Comparison of ENCODE assay signal across 30 mouse cellular contexts in genomic region chr6:147699449-147699848, GRCm38 (mm10).
"Had no signal": no experiment of that assay in that cellular context is flagged by ENCODE, and none has a peak within 500 bp of the region (broad histone marks: within the 10 kb centered on the region; RNA-seq: fewer than 3 reads in every experiment).

No protein-coding gene starts in this region.

- H3K4me2 ChIP-seq: limb, embryonic 12.5 days; limb, embryonic 13.5 days; limb, embryonic 15.5 days; liver, embryonic 11.5 days; liver, embryonic 12.5 days; liver, embryonic 13.5 days; liver, embryonic 15.5 days; lung, embryonic 14.5 days; lung, embryonic 15.5 days; midbrain, embryonic 11.5 days; midbrain, embryonic 12.5 days; midbrain, embryonic 13.5 days; midbrain, embryonic 15.5 days had no signal

- H3K9me3 ChIP-seq: limb, embryonic 10.5 days; limb, embryonic 12.5 days; limb, embryonic 13.5 days; limb, embryonic 15.5 days; liver, embryonic 12.5 days; liver, embryonic 13.5 days; liver, embryonic 15.5 days; lung, embryonic 15.5 days; megakaryocyte, embryonic 14.5 days; midbrain, embryonic 10.5 days; midbrain, embryonic 12.5 days; midbrain, embryonic 13.5 days; midbrain, embryonic 15.5 days had no signal

- H3K36me3 ChIP-seq: limb, embryonic 10.5 days; limb, embryonic 12.5 days; limb, embryonic 13.5 days; limb, embryonic 15.5 days; liver, embryonic 12.5 days; liver, embryonic 13.5 days; liver, embryonic 15.5 days; lung, embryonic 15.5 days; midbrain, embryonic 10.5 days; midbrain, embryonic 12.5 days; midbrain, embryonic 13.5 days; midbrain, embryonic 15.5 days had no signal

- H3K4me3 ChIP-seq: limb, embryonic 10.5 days; limb, embryonic 12.5 days; limb, embryonic 13.5 days; limb, embryonic 15.5 days; liver, embryonic 12.5 days; liver, embryonic 13.5 days; liver, embryonic 15.5 days; lung, embryonic 15.5 days; megakaryocyte, embryonic 14.5 days; midbrain, embryonic 10.5 days; midbrain, embryonic 12.5 days; midbrain, embryonic 13.5 days; midbrain, embryonic 15.5 days had no signal

- DNase-seq: left cerebral cortex, postnatal 4 days; liver; liver, embryonic 13.5 days; liver, postnatal 0 days; lung, adult 18-20 months; lung, adult 2 months; lung, embryonic 14.5 days; lung, postnatal 10 days; lung, postnatal 14 days; lung, postnatal 36 days; lung, postnatal 4 days; midbrain, embryonic 14.5 days had no signal

- ATAC-seq: liver, embryonic 12.5 days; liver, postnatal 0 days; lung, postnatal 0 days; midbrain, embryonic 13.5 days; midbrain, embryonic 15.5 days; midbrain, embryonic 16.5 days had no signal

- H3K4me1 ChIP-seq: liver, embryonic 12.5 days; liver, embryonic 13.5 days; liver, embryonic 15.5 days; lung, embryonic 15.5 days; megakaryocyte, embryonic 14.5 days; midbrain, embryonic 10.5 days; midbrain, embryonic 12.5 days; midbrain, embryonic 13.5 days; midbrain, embryonic 15.5 days had no signal

- H3K27me3 ChIP-seq: limb, embryonic 12.5 days; limb, embryonic 15.5 days; liver, embryonic 12.5 days; liver, embryonic 13.5 days; liver, embryonic 15.5 days; lung, embryonic 15.5 days; midbrain, embryonic 12.5 days; midbrain, embryonic 13.5 days; midbrain, embryonic 15.5 days had no signal

- H3K9ac ChIP-seq: limb, embryonic 12.5 days; limb, embryonic 13.5 days; limb, embryonic 15.5 days; liver, embryonic 12.5 days; liver, embryonic 13.5 days; liver, embryonic 14.5 days; liver, embryonic 15.5 days; liver, postnatal 0 days; lung, embryonic 14.5 days; lung, embryonic 15.5 days; midbrain, embryonic 12.5 days; midbrain, embryonic 13.5 days; midbrain, embryonic 15.5 days had no signal

- H3K27ac ChIP-seq: limb, embryonic 10.5 days; limb, embryonic 12.5 days; limb, embryonic 13.5 days; limb, embryonic 15.5 days; liver, embryonic 12.5 days; liver, embryonic 13.5 days; liver, embryonic 14.5 days; liver, embryonic 15.5 days; lung, embryonic 15.5 days; macrophage; midbrain, embryonic 10.5 days; midbrain, embryonic 12.5 days; midbrain, embryonic 13.5 days; midbrain, embryonic 15.5 days had no signal
